In genomic region chr4:133050196-133050836, GRCm38 (mm10) we compare ENCODE assay signal across 10 mouse cellular contexts. TPM values are rescaled to one million over a fixed set of nuclear protein-coding genes. Genes with fewer than 3 reads are reported as not detected.
DNase-seq lines count a peak whose midpoint lies in the region; ATAC-seq lines count a peak whose summit lies in the region.
"Had no signal": no experiment of that assay in that cellular context is flagged by ENCODE, and none has a peak within 500 bp of the region (broad histone marks: within the 10 kb centered on the region; RNA-seq: fewer than 3 reads in every experiment).

No protein-coding gene starts in this region.

- intact Hi-C loops in left cerebral cortex, postnatal 4 days (cut with DNase I) = no loop called here

- H3K4me1 ChIP-seq in embryonic facial prominence, embryonic 13.5 days = peaks cover 100% of the 10 kb centered on the region
- peaks cover 88% of the 10 kb centered on the region for H3K4me1 ChIP-seq in hindbrain, embryonic 15.5 days (replicated peaks)
- H3K4me1 ChIP-seq in limb, embryonic 13.5 days = peaks cover 100% of the 10 kb centered on the region
- H3K4me1 ChIP-seq in midbrain, embryonic 13.5 days (replicated peaks) = peaks cover 86% of the 10 kb centered on the region

- H3K9ac ChIP-seq in embryonic facial prominence, embryonic 13.5 days = 0 out of 2 replicates have a peak overlapping the region, but pooled peaks have one; percentile 21
- H3K9ac ChIP-seq in hindbrain, embryonic 15.5 days = 0 out of 2 replicates have a peak overlapping the region, but pooled peaks have one; percentile 9
- 0 out of 2 replicates have a peak overlapping the region, but pooled peaks have one; percentile 50 for H3K9ac ChIP-seq in limb, embryonic 13.5 days
- H3K9ac ChIP-seq in midbrain, embryonic 13.5 days (replicated peaks) = no peak overlapping the region
- H3K9ac ChIP-seq: neural tube, embryonic 12.5 days had no signal

- no peaks in the 10 kb centered on the region for H3K27me3 ChIP-seq in embryonic facial prominence, embryonic 13.5 days
- no peaks in the 10 kb centered on the region for H3K27me3 ChIP-seq in hindbrain, embryonic 15.5 days
- H3K27me3 ChIP-seq in limb, embryonic 13.5 days = no peaks in the 10 kb centered on the region
- H3K27me3 ChIP-seq in midbrain, embryonic 13.5 days = no peaks in the 10 kb centered on the region
- H3K27me3 ChIP-seq: neural tube, embryonic 12.5 days had no signal

- H3K4me2 ChIP-seq in embryonic facial prominence, embryonic 13.5 days = no peak overlapping the region
- no peak overlapping the region for H3K4me2 ChIP-seq in hindbrain, embryonic 15.5 days
- H3K4me2 ChIP-seq in limb, embryonic 13.5 days (replicated peaks) = no peak overlapping the region
- no peak overlapping the region for H3K4me2 ChIP-seq in midbrain, embryonic 13.5 days (replicated peaks)
- H3K4me2 ChIP-seq: neural tube, embryonic 12.5 days had no signal

- H3K4me3 ChIP-seq in embryonic facial prominence, embryonic 13.5 days = no peak overlapping the region
- H3K4me3 ChIP-seq in hindbrain, embryonic 15.5 days = no peak overlapping the region
- H3K4me3 ChIP-seq in limb, embryonic 13.5 days = no peak overlapping the region
- H3K4me3 ChIP-seq in midbrain, embryonic 13.5 days (replicated peaks) = no peak overlapping the region
- H3K4me3 ChIP-seq: neural tube, embryonic 12.5 days had no signal

- no peaks in the 10 kb centered on the region for H3K9me3 ChIP-seq in embryonic facial prominence, embryonic 13.5 days
- no peaks in the 10 kb centered on the region for H3K9me3 ChIP-seq in hindbrain, embryonic 15.5 days
- no peaks in the 10 kb centered on the region for H3K9me3 ChIP-seq in limb, embryonic 13.5 days
- H3K9me3 ChIP-seq in midbrain, embryonic 13.5 days = no peaks in the 10 kb centered on the region
- H3K9me3 ChIP-seq: neural tube, embryonic 12.5 days had no signal

- ATAC-seq in embryonic facial prominence, embryonic 13.5 days (ENCODE audit: insufficient number of reproducible peaks, insufficient read depth, low FRiP score, low TSS enrichment, low read depth) = no peak
- no peak for ATAC-seq in hindbrain, embryonic 15.5 days (ENCODE audit: low FRiP score, low read depth)
- no peak for ATAC-seq in limb, embryonic 13.5 days (ENCODE audit: low FRiP score, low read depth)
- no peak for ATAC-seq in midbrain, embryonic 13.5 days

- peak overlapping the region; percentile 96 for H3K27ac ChIP-seq in embryonic facial prominence, embryonic 13.5 days
- peak overlapping the region; percentile 87 for H3K27ac ChIP-seq in hindbrain, embryonic 15.5 days (replicated peaks)
- peak overlapping the region; percentile 48 for H3K27ac ChIP-seq in limb, embryonic 13.5 days
- H3K27ac ChIP-seq in midbrain, embryonic 13.5 days = no peak overlapping the region
- H3K27ac ChIP-seq: neural tube, embryonic 12.5 days had no signal

- H3K36me3 ChIP-seq in embryonic facial prominence, embryonic 13.5 days = peaks cover 12% of the 10 kb centered on the region
- no peaks in the 10 kb centered on the region for H3K36me3 ChIP-seq in hindbrain, embryonic 15.5 days
- peaks cover 14% of the 10 kb centered on the region for H3K36me3 ChIP-seq in limb, embryonic 13.5 days
- peaks cover 9% of the 10 kb centered on the region for H3K36me3 ChIP-seq in midbrain, embryonic 13.5 days

- WGBS in embryonic facial prominence, embryonic 13.5 days = 61% methylated on average over 9 of the region's 9 CpGs
- WGBS in hindbrain, embryonic 15.5 days = 66% methylated on average over 9 of the region's 9 CpGs
- 77% methylated on average over 9 of the region's 9 CpGs for whole genome bisulfite sequencing in limb, embryonic 13.5 days
- WGBS in midbrain, embryonic 13.5 days = 59% methylated on average over 9 of the region's 9 CpGs

- peak; percentile 77 for DNase-seq in kidney, adult 11 months
- DNase-seq in kidney, postnatal 4 days = no peak
- DNase-seq in left cerebral cortex, postnatal 4 days = no peak
- DNase-seq in frontal cortex, postnatal 14 days (ENCODE audit: low spot score in 2 of 2) = no peak
- DNase-seq: lung, postnatal 10 days had no signal

RNA-seq across cellular contexts. Expression of gene Ahdc1, which starts 39.3 kb away (rescaled TPM):
- 12.8 and 14.3 TPM in 2 replicates for polyA plus RNA-seq in embryonic facial prominence, embryonic 13.5 days (2015; fragmentation: Nextera tagmentation; extraction: Ambion mirVana)
- polyA plus RNA-seq in hindbrain, embryonic 15.5 days (2015; fragmentation: Nextera tagmentation; extraction: Ambion mirVana) = 11.8 and 13.9 TPM in 2 replicates
- 11.3 and 11.5 TPM in 2 replicates for polyA plus RNA-seq in limb, embryonic 13.5 days (2015; fragmentation: Nextera tagmentation; extraction: Ambion mirVana)
- total RNA-seq in left cerebral cortex, postnatal 4 days (2021) = 100 to 1,000 TPM in 1 of 2 experiments, 10 to 100 TPM in 1; 94.1 to 102 TPM
- 10.4 and 12.6 TPM in 2 replicates for polyA plus RNA-seq in midbrain, embryonic 13.5 days (2015; fragmentation: Nextera tagmentation; extraction: Ambion mirVana)
